In the genomic region with DNA sequence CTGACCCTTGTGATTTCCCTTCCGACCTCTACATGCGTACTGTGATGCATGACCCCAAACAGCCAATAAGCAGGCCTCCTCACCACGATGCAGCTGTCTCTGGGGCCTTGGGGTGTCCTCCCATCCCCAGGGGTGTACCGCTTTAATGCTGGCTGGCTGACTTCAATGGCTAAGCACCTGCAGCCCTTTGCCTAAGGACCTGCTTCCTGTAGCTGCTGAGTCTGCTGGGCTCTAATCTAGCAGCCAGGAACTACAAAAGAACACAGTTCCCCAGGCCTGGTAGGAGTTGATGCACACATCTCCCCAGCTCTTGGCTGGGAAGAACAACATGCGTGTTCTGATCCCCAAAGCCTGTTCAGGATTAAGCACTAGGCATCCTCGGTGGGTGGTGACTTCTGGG, we compare ENCODE assay signal across 28 mouse cellular contexts. TPM values are rescaled to one million over a fixed set of nuclear protein-coding genes. Genes with fewer than 3 reads are reported as not detected.
DNase-seq lines count a peak whose midpoint lies in the region; ATAC-seq and TF ChIP-seq lines count a peak whose summit lies in the region.
"Had no signal": no experiment of that assay in that cellular context is flagged by ENCODE, and none has a peak within 500 bp of the region (broad histone marks: within the 10 kb centered on the region; RNA-seq: fewer than 3 reads in every experiment).

No protein-coding gene starts in this region.

- no peak overlapping the region for H3K27ac ChIP-seq in heart, embryonic 12.5 days (ENCODE audit: poor library complexity, severe bottlenecking)
- no peak overlapping the region for H3K27ac ChIP-seq in liver, postnatal 0 days (ENCODE audit: low read depth)
- H3K27ac ChIP-seq in liver, embryonic 12.5 days: no peak overlapping the region
- H3K27ac ChIP-seq in intestine, postnatal 0 days (ENCODE audit: low read depth, low read length): no peak overlapping the region
- H3K27ac ChIP-seq: forebrain, embryonic 13.5 days; kidney, postnatal 0 days; limb, embryonic 15.5 days; liver, embryonic 15.5 days; macrophage; midbrain, embryonic 12.5 days had no signal

- peaks cover 4% of the 10 kb centered on the region for H3K36me3 ChIP-seq in heart, embryonic 12.5 days
- no peaks in the 10 kb centered on the region for H3K36me3 ChIP-seq in liver, postnatal 0 days (replicated peaks; ENCODE audit: insufficient read depth, low read length)
- no peaks in the 10 kb centered on the region for H3K36me3 ChIP-seq in liver, embryonic 12.5 days
- no peaks in the 10 kb centered on the region for H3K36me3 ChIP-seq in splenic B cell, adult 2 months (ENCODE audit: control insufficient read depth, insufficient read depth, low read length, poor library complexity, severe bottlenecking)
- H3K36me3 ChIP-seq in intestine, postnatal 0 days (ENCODE audit: control insufficient read depth, insufficient read depth): no peaks in the 10 kb centered on the region; the same call in 1 of the 2 replicates
- H3K36me3 ChIP-seq: liver, embryonic 15.5 days had no signal

- H3K27me3 ChIP-seq in heart, embryonic 12.5 days (replicated peaks): no peaks in the 10 kb centered on the region
- H3K27me3 ChIP-seq in liver, postnatal 0 days (ENCODE audit: insufficient read depth, low read length): no peaks in the 10 kb centered on the region
- H3K27me3 ChIP-seq in liver, embryonic 12.5 days (replicated peaks): peaks cover 34% of the 10 kb centered on the region
- no peaks in the 10 kb centered on the region for H3K27me3 ChIP-seq in splenic B cell, adult 2 months (ENCODE audit: control insufficient read depth, insufficient read depth, low read length, poor library complexity, severe bottlenecking)
- no peaks in the 10 kb centered on the region for H3K27me3 ChIP-seq in intestine, postnatal 0 days (replicated peaks; ENCODE audit: control insufficient read depth, insufficient read depth, low read length)
- H3K27me3 ChIP-seq: forebrain, embryonic 13.5 days; limb, embryonic 15.5 days; liver, embryonic 15.5 days; midbrain, embryonic 12.5 days had no signal

- H3K4me1 ChIP-seq in heart, embryonic 12.5 days (replicated peaks): peaks cover 9% of the 10 kb centered on the region; the same call in 1 of the 2 replicates
- no peaks in the 10 kb centered on the region for H3K4me1 ChIP-seq in liver, postnatal 0 days (ENCODE audit: insufficient read depth)
- H3K4me1 ChIP-seq in liver, embryonic 12.5 days: no peaks in the 10 kb centered on the region
- no peaks in the 10 kb centered on the region for H3K4me1 ChIP-seq in intestine, postnatal 0 days (replicated peaks; ENCODE audit: control insufficient read depth, insufficient read depth, low read length)
- H3K4me1 ChIP-seq: liver, embryonic 15.5 days had no signal

- no peaks in the 10 kb centered on the region for H3K9me3 ChIP-seq in heart, embryonic 12.5 days (replicated peaks)
- no peaks in the 10 kb centered on the region for H3K9me3 ChIP-seq in liver, postnatal 0 days (ENCODE audit: low read length)
- no peaks in the 10 kb centered on the region for H3K9me3 ChIP-seq in liver, embryonic 12.5 days (replicated peaks)
- H3K9me3 ChIP-seq in intestine, postnatal 0 days (ENCODE audit: control insufficient read depth): no peaks in the 10 kb centered on the region
- H3K9me3 ChIP-seq: forebrain, embryonic 13.5 days; limb, embryonic 15.5 days; liver, embryonic 15.5 days; midbrain, embryonic 12.5 days had no signal

- H3K4me2 ChIP-seq in heart, embryonic 12.5 days: no peak overlapping the region
- H3K4me2 ChIP-seq in liver, postnatal 0 days (ENCODE audit: low read depth, low read length): no peak overlapping the region
- no peak overlapping the region for H3K4me2 ChIP-seq in liver, embryonic 12.5 days
- no peak overlapping the region for H3K4me2 ChIP-seq in intestine, postnatal 0 days (replicated peaks; ENCODE audit: low read depth)
- H3K4me2 ChIP-seq: forebrain, embryonic 13.5 days; limb, embryonic 15.5 days; liver, embryonic 15.5 days; midbrain, embryonic 12.5 days had no signal

- 0 out of 2 replicates have a peak overlapping the region, but pooled peaks have one; percentile 5 for H3K9ac ChIP-seq in heart, embryonic 12.5 days
- no peak overlapping the region for H3K9ac ChIP-seq in liver, postnatal 0 days (replicated peaks)
- no peak overlapping the region for H3K9ac ChIP-seq in liver, embryonic 12.5 days
- no peak overlapping the region for H3K9ac ChIP-seq in intestine, postnatal 0 days (ENCODE audit: low read depth, low read length)
- H3K9ac ChIP-seq: forebrain, embryonic 13.5 days; limb, embryonic 15.5 days; liver, embryonic 15.5 days; midbrain, embryonic 12.5 days had no signal

- no peak overlapping the region for H3K4me3 ChIP-seq in heart, embryonic 12.5 days
- no peak overlapping the region for H3K4me3 ChIP-seq in liver, postnatal 0 days (ENCODE audit: low read depth, low read length)
- H3K4me3 ChIP-seq in liver, embryonic 12.5 days: no peak overlapping the region
- no peak overlapping the region for H3K4me3 ChIP-seq in intestine, postnatal 0 days (ENCODE audit: low read depth, low read length)
- H3K4me3 ChIP-seq: forebrain, embryonic 13.5 days; limb, embryonic 15.5 days; liver, embryonic 15.5 days; midbrain, embryonic 12.5 days had no signal

- no peak for DNase-seq in heart, adult 8-10 months (ENCODE audit: low spot score)
- DNase-seq in liver, postnatal 0 days: no peak
- peak; percentile 16 for DNase-seq in thymus, postnatal 4 days
- no peak for DNase-seq in thymus, adult 18-20 months
- peak; percentile 26 for DNase-seq in splenic B cell, adult 2 months (ENCODE audit: low read depth, low spot score)
- DNase-seq: adrenal gland, adult 8-10 months; thymus, adult 2 months had no signal

- 69% methylated on average over 6 of the region's 6 CpGs for WGBS in heart, embryonic 12.5 days
- 55% methylated on average over 6 of the region's 6 CpGs for WGBS in liver, postnatal 0 days (ENCODE audit: insufficient replicate concordance)
- WGBS in liver, embryonic 12.5 days (ENCODE audit: insufficient replicate concordance): 57% methylated on average over 6 of the region's 6 CpGs
- 81% methylated on average over 6 of the region's 6 CpGs for WGBS in intestine, postnatal 0 days

- no peak for ATAC-seq in heart, embryonic 12.5 days (ENCODE audit: insufficient number of reproducible peaks, low FRiP score)
- ATAC-seq in liver, postnatal 0 days: peak; percentile 47; the same call in 1 of the 2 replicates
- ATAC-seq in liver, embryonic 12.5 days: no peak
- no peak for ATAC-seq in intestine, postnatal 0 days
- ATAC-seq: activated CD4-positive, CD25-positive, alpha-beta regulatory T cell, adult 4 months; forebrain, embryonic 13.5 days; hindbrain, embryonic 16.5 days; intestine, embryonic 16.5 days had no signal

- no peak for TF ChIP-seq CTCF in liver, postnatal 0 days (IDR thresholded peaks at IDR 0.05; ENCODE audit: low read depth)
- TF ChIP-seq CTCF in intestine, postnatal 0 days (IDR thresholded peaks at IDR 0.05; ENCODE audit: low read depth): no peak

- TF ChIP-seq EP300 in liver, postnatal 0 days (IDR thresholded peaks at IDR 0.05; ENCODE audit: low read depth): no peak

RNA-seq across cellular contexts. Expression of a gene that starts 12.8 kb away (rescaled TPM):
- polyA plus RNA-seq in heart, embryonic 12.5 days (2016; fragmentation: Nextera tagmentation; extraction: Ambion mirVana): 4.1 and 4.5 TPM in 2 replicates
- 1 to 10 TPM in 3 of 4 experiments, under 1 TPM in 1; 0.92 to 2.6 (median 1.5) TPM for total RNA-seq in heart, adult 8-10 months (2022)
- 0.56 and 0.72 TPM in 2 replicates for polyA plus RNA-seq in liver, postnatal 0 days (2015; fragmentation: Nextera tagmentation; extraction: Ambion mirVana)
- polyA plus RNA-seq in liver, embryonic 12.5 days (2016; fragmentation: Nextera tagmentation; extraction: Ambion mirVana): 0.66 and 0.85 TPM in 2 replicates
- 8.1 and 8.6 TPM in 2 replicates for polyA plus RNA-seq in intestine, postnatal 0 days (2015; fragmentation: Nextera tagmentation; extraction: Ambion mirVana)
- polyA plus RNA-seq: macrophage had no signal

RNA-seq across cellular contexts. Expression of a gene that starts 25.8 kb away (rescaled TPM):
- 1.6 and 1.9 TPM in 2 replicates for polyA plus RNA-seq in heart, embryonic 12.5 days (2016; fragmentation: Nextera tagmentation; extraction: Ambion mirVana)
- total RNA-seq in heart, adult 8-10 months (2022): 10 to 100 TPM; 56.7 to 79.2 (median 64.0) TPM
- 1.8 and 2.3 TPM in 2 replicates for polyA plus RNA-seq in liver, postnatal 0 days (2015; fragmentation: Nextera tagmentation; extraction: Ambion mirVana)
- 0.50 and 0.51 TPM in 2 replicates for polyA plus RNA-seq in liver, embryonic 12.5 days (2016; fragmentation: Nextera tagmentation; extraction: Ambion mirVana)
- 5.4 and 5.6 TPM in 2 replicates for polyA plus RNA-seq in intestine, postnatal 0 days (2015; fragmentation: Nextera tagmentation; extraction: Ambion mirVana)
- total RNA-seq: layer of hippocampus, postnatal 25 days had no signal
- polyA plus RNA-seq: C2C12 had no signal

RNA-seq across cellular contexts. Expression of a gene that starts 28.7 kb away (rescaled TPM):
- polyA plus RNA-seq in heart, embryonic 12.5 days (2016; fragmentation: Nextera tagmentation; extraction: Ambion mirVana): 53.7 and 54.9 TPM in 2 replicates
- 100 to 1,000 TPM; 107 to 186 (median 147) TPM for total RNA-seq in heart, adult 8-10 months (2022)
- polyA plus RNA-seq in liver, postnatal 0 days (2015; fragmentation: Nextera tagmentation; extraction: Ambion mirVana): 18.4 and 22.7 TPM in 2 replicates
- 12.9 and 13.4 TPM in 2 replicates for polyA plus RNA-seq in liver, embryonic 12.5 days (2016; fragmentation: Nextera tagmentation; extraction: Ambion mirVana)
- polyA plus RNA-seq in intestine, postnatal 0 days (2015; fragmentation: Nextera tagmentation; extraction: Ambion mirVana): 49.9 and 53.5 TPM in 2 replicates

RNA-seq across cellular contexts. Expression of a gene that starts 31.4 kb away (rescaled TPM):
- not detected in 2 replicates for polyA plus RNA-seq in heart, embryonic 12.5 days (2016; fragmentation: Nextera tagmentation; extraction: Ambion mirVana)
- total RNA-seq in heart, adult 8-10 months (2022): not detected
- polyA plus RNA-seq in liver, postnatal 0 days (2015; fragmentation: Nextera tagmentation; extraction: Ambion mirVana): 0.19 TPM in 1 of 2 replicates, not detected in the other
- polyA plus RNA-seq in liver, embryonic 12.5 days (2016; fragmentation: Nextera tagmentation; extraction: Ambion mirVana): not detected in 2 replicates
- not detected in 2 replicates for polyA plus RNA-seq in intestine, postnatal 0 days (2015; fragmentation: Nextera tagmentation; extraction: Ambion mirVana)
- total RNA-seq: adrenal gland, adult 8-10 months; gastrocnemius, adult 18-20 months; heart, postnatal 25 days; layer of hippocampus, postnatal 25 days had no signal
- polyA plus RNA-seq: activated CD4-positive, CD25-positive, alpha-beta regulatory T cell, adult 4 months; C2C12; embryonic facial prominence, embryonic 14.5 days; forebrain, embryonic 13.5 days; heart, embryonic 14.5 days; hindbrain, embryonic 16.5 days; intestine, embryonic 16.5 days; kidney, postnatal 0 days; limb, embryonic 15.5 days; liver, embryonic 15.5 days; lung, embryonic 16.5 days; macrophage; midbrain, embryonic 12.5 days; neural tube, embryonic 14.5 days; stomach, embryonic 16.5 days; thymus, adult 2 months had no signal

RNA-seq across cellular contexts. Expression of a gene that starts 48.7 kb away (rescaled TPM):
- 0.77 and 1.6 TPM in 2 replicates for polyA plus RNA-seq in heart, embryonic 12.5 days (2016; fragmentation: Nextera tagmentation; extraction: Ambion mirVana)
- 1 to 10 TPM in 3 of 4 experiments, under 1 TPM in 1; 0.65 to 1.9 (median 1.2) TPM for total RNA-seq in heart, adult 8-10 months (2022)
- not detected in 2 replicates for polyA plus RNA-seq in liver, postnatal 0 days (2015; fragmentation: Nextera tagmentation; extraction: Ambion mirVana)
- polyA plus RNA-seq in liver, embryonic 12.5 days (2016; fragmentation: Nextera tagmentation; extraction: Ambion mirVana): 0.10 TPM in 2 replicates
- not detected in 2 replicates for polyA plus RNA-seq in intestine, postnatal 0 days (2015; fragmentation: Nextera tagmentation; extraction: Ambion mirVana)
- total RNA-seq: adrenal gland, adult 8-10 months; gastrocnemius, adult 18-20 months; layer of hippocampus, postnatal 25 days had no signal
- polyA plus RNA-seq: activated CD4-positive, CD25-positive, alpha-beta regulatory T cell, adult 4 months; embryonic facial prominence, embryonic 14.5 days; forebrain, embryonic 13.5 days; macrophage; neural tube, embryonic 14.5 days; stomach, embryonic 16.5 days had no signal

Comparison
In these comparisons a context has a peak if more than half of its experiments do, and no peak if none do; other contexts are left out.
1. DNase-seq: peak in thymus, postnatal 4 days (single experiment) and splenic B cell, adult 2 months (single experiment); none in heart, adult 8-10 months (single experiment), liver, postnatal 0 days (single experiment) and thymus, adult 18-20 months (0 of 2).